Mouse (Mus musculus): ENCODE data around the gene Nap1l3.

The Nap1l3 gene

DNA sequence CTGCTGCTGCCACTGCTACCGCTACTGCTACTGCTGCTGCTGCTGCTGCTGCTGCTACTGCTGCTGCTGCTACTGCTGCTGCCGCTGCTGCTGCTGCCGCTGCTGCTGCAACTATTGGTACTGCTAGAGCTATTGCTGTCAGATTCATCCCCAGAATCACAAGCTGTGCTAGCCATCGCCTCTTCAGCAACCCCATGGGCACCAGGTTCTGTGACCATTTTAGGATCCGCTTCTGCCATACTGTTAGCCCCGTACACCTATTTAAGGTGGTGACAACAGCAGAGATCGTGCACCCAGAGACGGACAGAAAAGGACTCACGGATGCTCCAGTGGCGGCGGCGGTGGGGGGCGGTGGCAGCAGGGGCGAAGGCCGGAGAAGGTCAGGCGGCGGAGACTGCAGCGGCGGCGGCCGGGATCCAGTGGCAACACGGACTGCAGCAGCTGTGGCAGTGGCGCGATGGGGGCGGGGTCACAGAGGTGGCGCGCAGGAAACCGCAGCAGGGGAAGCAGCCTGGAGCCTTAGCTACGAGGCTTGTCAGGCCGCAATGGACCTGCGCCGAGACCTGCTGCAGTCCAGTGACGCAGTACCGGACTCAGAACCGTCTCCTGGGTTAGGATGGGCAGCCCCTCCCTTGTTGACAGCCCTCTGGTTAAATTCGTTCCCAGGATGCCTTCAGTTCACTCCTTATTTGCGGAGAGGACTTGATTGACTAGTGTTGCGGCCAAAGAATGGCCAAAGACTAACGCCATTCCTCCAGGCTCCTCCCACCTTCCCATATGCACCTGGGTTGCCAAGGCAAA lies at the start of gene Nap1l3:
Gene Nap1l3 (minus strand): TSS at position 621 of the 801 bp plus-strand sequence.
- DNase-seq, result peak; percentile 91

DNA sequence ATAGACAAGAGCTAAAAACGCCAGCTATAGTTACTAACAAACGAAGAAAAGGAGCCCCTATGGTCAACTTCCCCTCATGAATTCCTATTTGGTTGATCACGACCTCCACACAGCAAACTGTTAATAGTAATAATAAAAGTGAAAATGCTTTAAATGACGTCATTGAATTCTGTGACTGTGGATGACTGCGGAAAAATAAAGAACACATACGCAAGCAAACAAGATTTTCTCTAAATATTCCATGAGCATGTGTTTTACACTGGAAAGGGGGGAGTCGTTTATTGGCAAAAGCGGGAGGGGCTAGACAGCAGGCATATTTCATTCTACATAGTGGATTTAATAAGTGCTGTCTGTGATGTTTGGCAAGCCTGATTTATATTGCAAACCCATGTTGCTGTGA lies 451 bp upstream of the Nap1l3 start:
- no peak for DNase-seq

Measured in cerebellum, adult 9-11 months (tissue).